Mouse (Mus musculus): ENCODE measurements at regions not wholly inside any gene's neighbourhood (a gene's known extent, or its start where the extent isn't known, plus 50 kb on each side); places are given as distances from the start of the nearest gene placed in this dataset.

DNA sequence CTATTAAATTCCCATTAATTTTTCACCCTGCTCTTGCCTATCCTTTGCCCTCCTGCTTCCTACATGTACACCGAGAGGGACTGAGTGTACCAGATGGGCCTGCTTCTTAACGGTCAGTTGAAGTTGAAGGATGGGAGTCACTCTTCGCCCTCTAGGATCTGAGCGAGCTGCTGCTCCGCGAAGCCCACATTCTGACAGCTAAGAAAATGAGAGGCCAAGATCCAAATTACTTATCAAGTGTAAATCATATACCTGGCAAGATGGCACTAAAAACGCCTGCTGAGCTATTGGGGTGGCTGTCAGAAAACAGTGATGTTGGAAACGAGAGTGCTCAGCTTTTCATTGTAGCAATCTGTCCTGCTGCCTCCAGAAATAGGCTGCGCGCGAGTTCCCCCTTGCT lies 722.4 kb downstream of the Robo2 start:
- TF ChIP-seq EP300 (IDR thresholded peaks at IDR 0.05; ENCODE audit: low read depth) (no peak), CTCF (IDR thresholded peaks at IDR 0.05; ENCODE audit: low read depth) (no peak)

Data from heart, postnatal 0 days (tissue).